Mouse (Mus musculus): ENCODE measurements at regions not wholly inside any gene's neighbourhood (a gene's known extent, or its start where the extent isn't known, plus 50 kb on each side); places are given as distances from the start of the nearest gene placed in this dataset.
A peak's percentile ranks its signal among the peaks of the same experiment; 100 is the strongest.
"Not testable (repeated sequence)": the region's sequence is repeated elsewhere in the genome, so short reads cannot be mapped to it uniquely, and the experiment has no call there.

GRCm38 (mm10) chr11:14136142-14136541, 462.9 kb upstream of the Pom121l12 start:
- peak; percentile 7 to 48 for DNase-seq (ENCODE audit: low spot score in 2 of 2)

- DNase-seq (ENCODE audit: low spot score in 2 of 2) = not testable (repeated sequence)
These were observed 456.7 kb upstream of the Pom121l12 start for GRCm38 (mm10) chr11:14142376-14142775.

DNA sequence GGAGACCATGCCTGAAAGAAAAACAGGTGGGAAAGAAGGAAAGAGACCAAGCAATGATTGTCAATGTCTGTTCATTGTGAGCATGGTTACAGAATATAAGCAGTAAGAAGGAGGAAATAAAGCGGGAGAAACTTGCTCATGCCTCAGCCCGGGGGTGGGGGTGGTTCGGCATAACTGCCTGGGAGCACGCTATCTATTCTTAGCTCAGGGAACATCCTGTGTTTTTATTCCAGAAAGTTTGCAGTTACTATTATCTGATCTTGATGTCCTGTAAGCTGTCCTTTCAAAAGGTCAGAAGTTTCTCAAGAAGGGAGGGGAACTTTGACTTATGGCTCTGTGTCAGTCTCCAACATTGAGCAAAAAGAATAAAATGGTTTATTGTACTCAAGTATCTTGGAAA, 451.4 kb upstream of the Pom121l12 start:
- DNase-seq (ENCODE audit: low spot score in 2 of 2) = no peak

- no peak for DNase-seq (ENCODE audit: low spot score in 2 of 2)
These were observed 439.7 kb upstream of the Pom121l12 start for GRCm38 (mm10) chr11:14159366-14159765.

- DNase-seq (ENCODE audit: low spot score in 2 of 2) = no peak
These were observed 429.6 kb upstream of the Pom121l12 start for GRCm38 (mm10) chr11:14169478-14169877.

- no peak for DNase-seq (ENCODE audit: low spot score in 2 of 2)
These were observed 424.5 kb upstream of the Pom121l12 start for GRCm38 (mm10) chr11:14174594-14174993.

DNA sequence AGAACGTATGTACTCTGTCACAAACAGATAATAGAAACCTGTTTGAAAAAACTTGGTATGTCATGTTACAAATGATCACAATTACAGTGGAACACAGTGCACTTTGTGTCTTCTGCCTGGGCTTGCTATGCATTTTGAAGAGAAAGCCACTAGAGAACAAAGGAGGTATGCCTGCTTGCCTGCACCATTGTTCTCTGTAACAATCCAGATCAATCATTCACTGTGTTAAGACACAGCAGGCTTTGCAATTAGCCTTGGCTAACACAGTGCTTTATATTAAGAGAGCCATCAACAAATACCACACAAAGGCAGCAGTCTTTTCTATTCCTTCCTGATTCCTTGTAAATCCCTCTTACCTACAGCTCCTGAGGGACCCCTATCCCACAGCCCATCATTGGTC, 417.1 kb upstream of the Pom121l12 start:
- DNase-seq (ENCODE audit: low spot score in 2 of 2) = no peak

DNA sequence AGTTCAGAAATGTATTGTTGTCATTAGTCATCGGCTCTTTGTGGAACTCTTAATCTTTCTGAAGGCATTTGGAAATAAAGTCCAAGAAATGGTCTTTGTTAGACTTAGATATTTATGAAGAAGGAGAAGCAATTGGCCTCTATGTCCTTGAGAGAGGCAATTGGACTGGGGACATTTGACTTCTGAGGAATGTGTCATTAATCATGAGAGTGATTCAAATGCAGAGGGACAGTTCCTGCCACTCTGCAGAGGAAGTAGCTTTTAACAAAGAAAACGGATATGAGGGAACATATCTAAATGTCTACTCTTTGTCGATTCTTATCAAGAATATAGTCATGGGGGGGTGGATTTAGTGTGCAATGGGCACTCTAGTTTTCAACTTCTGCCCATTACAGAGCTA, 416.6 kb upstream of the Pom121l12 start:
- DNase-seq (ENCODE audit: low spot score in 2 of 2) = no peak

- DNase-seq (ENCODE audit: low spot score in 2 of 2) = no peak
These were observed 415.7 kb upstream of the Pom121l12 start for GRCm38 (mm10) chr11:14183258-14183968.

- no peak for DNase-seq (ENCODE audit: low spot score in 2 of 2)
These were observed 404.0 kb upstream of the Pom121l12 start for GRCm38 (mm10) chr11:14195081-14195480.

Measured in frontal cortex, postnatal 36 days (tissue).